Mouse (Mus musculus): ENCODE data around the gene Afap1l2. TPM values are rescaled to one million over a fixed set of nuclear protein-coding genes. Genes with fewer than 3 reads are reported as not detected.

Afap1l2 gene
- total RNA-seq, 2 experiments from 2014 or later = 9.0 to 11.6 TPM

GRCm38 (mm10) chr19:56976962-56977948 lies 30.8 kb downstream of the Afap1l2 start:
- peak; percentile 16 to 48 for DNase-seq (ENCODE audit: low spot score in 2 of 2)

DNA sequence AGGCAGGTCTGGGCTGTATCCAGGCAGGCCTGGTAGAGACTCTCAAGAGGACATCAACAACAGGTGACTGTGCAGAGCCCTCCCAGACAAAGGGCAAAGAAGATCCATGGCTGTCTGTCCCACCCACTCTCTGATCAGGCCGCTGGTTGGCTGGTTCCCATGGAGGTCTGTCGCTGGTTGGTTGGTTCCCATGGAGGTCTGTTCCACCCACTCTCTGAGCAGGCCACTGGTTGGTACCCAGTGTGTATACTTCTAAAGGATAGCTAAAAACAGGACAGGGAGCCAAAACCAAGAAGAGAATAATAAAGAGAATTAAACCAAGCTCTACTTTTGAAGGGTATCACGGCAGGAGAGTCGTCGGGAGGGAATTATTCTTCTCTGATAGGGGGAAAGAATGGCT lies 31.5 kb downstream of the Afap1l2 start:
- DNase-seq (ENCODE audit: low spot score in 2 of 2) = no peak

DNA sequence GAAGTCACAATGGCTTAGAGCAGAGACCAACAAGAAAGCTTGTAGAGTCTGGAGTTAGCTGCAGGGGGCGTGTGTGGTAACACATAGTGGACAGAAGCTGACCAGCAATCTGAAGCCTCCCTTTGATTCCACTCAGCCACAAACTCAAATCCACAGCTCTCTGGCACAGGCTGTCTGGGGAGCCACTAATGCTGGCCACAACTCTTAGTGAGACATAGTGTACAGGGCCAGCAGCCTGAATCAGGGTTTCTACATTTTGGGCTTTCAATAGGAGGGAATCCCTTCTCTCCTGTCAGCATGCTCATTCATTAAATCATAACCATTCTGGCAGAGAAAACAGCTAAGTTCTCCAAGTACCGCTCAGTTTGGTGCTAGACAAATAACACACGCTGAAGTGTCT lies 32.5 kb downstream of the Afap1l2 start:
- DNase-seq (ENCODE audit: low spot score in 2 of 2) = no peak

GRCm38 (mm10) chr19:56974159-56974558 lies 33.9 kb downstream of the Afap1l2 start:
- DNase-seq (ENCODE audit: low spot score in 2 of 2) = no peak

DNA sequence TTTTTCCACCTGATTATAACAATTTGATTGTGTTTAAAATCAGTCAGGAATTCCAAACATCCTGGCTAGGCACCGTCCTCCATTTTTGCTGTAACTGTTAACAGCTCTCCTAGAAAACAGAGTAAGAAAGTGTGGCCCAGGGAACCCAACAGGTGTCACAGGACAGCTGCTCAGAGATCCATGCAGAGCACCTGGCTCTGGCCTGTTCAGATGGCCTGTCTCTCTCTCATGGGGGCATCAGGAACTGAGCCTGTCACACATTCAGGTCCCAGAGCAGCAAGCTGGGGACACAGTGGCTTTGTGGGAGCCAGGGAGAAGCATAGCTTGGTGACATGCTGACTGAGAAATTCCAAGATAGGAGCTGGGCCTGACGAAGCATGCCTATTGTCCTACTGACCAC lies 35.3 kb downstream of the Afap1l2 start:
- DNase-seq (ENCODE audit: low spot score in 2 of 2) = no peak

- no peak for DNase-seq (ENCODE audit: low spot score in 2 of 2)
Observed at GRCm38 (mm10) chr19:56971347-56971746, 36.7 kb downstream of the Afap1l2 start.

- DNase-seq (ENCODE audit: low spot score in 2 of 2) = no peak
Observed at GRCm38 (mm10) chr19:56963876-56964275, 44.2 kb downstream of the Afap1l2 start.

DNA sequence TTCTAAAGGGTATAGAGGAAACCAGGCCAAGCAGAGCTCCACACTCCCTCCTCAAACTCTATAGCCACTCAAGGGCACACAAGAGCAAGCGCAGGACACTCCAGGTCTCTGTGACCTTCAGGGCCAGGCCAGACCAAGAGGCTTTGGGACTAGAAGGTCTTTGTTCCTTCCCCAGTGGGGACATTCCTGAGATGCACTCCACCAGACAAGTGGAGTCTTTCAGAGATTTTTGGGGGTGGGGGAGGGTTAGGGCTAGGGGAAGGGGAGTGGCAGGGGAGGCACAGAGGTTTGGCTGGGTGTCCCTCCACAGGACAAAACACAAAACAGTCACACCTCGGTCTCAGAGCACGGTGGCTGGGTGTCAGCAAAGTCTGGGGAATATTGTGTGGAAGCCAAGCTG lies 48.4 kb downstream of the Afap1l2 start:
- DNase-seq (ENCODE audit: low spot score in 2 of 2) = no peak

DNA sequence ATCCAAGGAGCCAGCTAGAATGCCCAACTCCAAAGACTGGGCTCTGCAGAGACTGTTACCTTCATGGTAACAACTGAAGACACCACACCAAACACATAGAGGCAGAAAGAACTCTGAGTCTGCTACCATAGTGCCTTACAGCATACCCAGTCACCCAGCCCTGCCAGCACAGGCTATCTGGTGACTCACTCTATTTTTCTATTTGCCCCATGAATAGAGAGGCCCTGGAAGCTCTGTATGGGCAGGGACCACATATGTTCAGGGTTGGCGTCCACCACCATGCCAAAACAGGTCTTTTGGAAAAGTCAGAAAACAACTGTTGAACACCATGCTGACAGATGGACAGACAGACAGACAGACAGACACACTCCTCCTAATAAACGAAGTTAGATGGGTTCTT lies 49.0 kb downstream of the Afap1l2 start:
- DNase-seq (ENCODE audit: low spot score in 2 of 2) = no peak

DNA sequence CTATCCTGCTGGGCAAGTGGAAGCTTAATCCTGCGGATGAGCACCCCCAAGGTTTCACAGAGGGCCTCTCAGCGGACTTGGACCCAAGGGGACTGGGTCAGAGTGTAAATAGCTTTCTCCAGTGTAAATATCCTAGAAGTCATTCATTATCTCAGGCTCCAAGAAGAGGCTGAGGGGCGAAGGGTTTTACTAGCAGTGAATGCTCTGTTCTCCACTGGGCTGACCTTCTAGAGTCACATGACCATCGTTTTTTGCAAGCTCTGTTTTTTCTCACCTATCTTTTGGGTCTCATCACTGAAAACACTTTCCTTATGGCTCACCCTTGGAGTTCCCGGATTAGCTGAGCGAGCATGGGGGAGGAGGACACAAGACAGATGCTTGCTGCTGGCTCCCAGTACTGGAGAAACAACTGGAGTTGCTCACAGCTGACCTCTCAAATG lies 49.4 kb downstream of the Afap1l2 start:
- DNase-seq (ENCODE audit: low spot score in 2 of 2) = no peak

GRCm38 (mm10) chr19:56958011-56958410 lies 50.0 kb downstream of the Afap1l2 start:
- DNase-seq (ENCODE audit: low spot score in 2 of 2) = no peak

- no peak for DNase-seq (ENCODE audit: low spot score in 2 of 2)
Observed at GRCm38 (mm10) chr19:56955568-56956513, 52.2 kb downstream of the Afap1l2 start.

DNA sequence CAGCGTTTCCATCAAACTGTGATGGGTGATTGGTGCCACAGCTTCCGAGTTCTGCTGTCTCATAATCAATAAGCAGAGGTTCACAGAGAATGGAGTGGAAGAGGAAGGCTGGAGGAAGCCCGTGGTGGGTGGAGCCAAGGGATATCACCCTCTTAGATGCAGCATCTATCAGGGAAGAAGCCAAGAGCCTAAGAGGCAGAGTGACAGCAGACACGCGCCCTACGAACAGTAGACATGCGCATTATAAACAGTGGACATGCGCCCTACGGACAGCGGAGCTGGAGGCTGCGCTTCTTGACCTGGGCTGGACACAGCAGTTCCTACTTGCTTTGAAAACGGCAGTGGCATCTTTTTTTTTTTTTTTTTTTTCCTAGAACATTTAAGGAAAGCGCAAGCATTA lies 53.2 kb downstream of the Afap1l2 start:
- DNase-seq (ENCODE audit: low spot score in 2 of 2) = no peak

- no peak for DNase-seq (ENCODE audit: low spot score in 2 of 2)
Observed at GRCm38 (mm10) chr19:56953856-56954255, 54.2 kb downstream of the Afap1l2 start.

GRCm38 (mm10) chr19:56950818-56951217 lies 57.2 kb downstream of the Afap1l2 start:
- DNase-seq (ENCODE audit: low spot score in 2 of 2) = no peak

DNA sequence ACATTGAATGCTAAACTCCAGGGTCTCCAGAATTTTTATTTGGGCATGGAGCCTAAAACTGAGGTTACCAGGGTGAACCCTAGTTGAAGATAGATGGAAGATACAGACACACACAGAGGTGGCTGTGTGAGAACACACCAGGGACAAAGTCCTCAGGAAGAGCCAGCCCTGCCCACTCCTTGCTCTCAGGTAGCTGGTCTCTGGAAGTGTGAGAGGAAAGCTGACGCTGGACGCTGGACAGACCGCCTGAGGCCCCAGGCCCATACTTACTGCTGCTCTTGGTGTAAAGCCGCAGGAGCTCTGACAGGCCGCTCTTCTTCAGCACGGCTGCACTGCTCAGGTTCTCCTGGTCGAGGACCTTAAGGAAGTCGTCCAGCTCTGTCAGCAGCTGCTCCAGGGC lies 58.2 kb downstream of the Afap1l2 start:
- no peak for DNase-seq (ENCODE audit: low spot score in 2 of 2)

DNA sequence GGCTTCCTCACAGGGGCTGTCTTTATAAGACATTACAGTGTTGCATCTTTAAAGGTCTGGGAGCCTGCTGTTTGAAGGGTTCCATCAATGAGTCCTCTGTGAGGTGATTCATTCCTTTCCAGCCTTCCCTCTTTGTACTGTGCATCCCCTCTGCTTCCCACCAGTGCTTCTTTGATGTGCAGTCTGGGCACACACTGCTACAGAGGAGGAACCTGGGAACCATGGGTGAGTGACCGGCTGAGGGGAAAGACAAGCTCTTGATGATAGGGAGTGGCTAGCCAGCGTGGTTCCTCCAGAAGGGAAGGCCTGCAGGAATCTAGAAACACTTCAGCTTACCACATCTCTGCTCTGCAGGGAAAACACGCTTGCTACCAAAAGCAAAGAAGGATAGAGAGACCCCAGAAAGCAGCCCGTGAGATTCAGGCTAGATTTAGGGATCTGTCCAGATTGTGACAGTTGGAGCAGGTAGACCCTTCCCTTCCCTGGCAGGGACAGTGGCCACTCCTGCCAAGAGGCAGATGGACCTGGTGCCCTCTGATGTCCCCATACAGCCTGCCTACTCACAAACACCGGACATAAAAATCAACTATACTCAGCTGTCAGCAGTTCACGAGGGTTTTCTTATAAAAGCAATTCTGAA lies 59.9 kb downstream of the Afap1l2 start:
- DNase-seq (ENCODE audit: low spot score in 2 of 2) = no peak

DNA sequence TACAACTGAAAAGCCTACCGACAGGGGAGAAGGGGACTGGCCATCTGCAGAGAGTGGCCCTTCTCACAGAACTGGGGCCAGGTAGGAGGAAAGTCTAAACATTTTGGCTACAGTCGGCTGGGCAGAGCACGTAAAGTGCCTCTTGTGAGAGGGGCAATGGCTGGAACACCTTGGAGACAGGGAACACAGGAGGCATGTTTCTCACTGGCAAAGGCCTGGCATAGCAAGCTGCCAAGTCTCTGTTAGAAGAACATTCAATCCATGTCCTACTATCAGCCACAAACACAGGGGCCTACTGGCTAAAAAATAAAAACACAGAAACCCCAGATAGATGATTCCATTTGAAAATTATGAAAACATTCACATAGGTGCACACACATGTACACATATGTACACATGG lies 61.3 kb downstream of the Afap1l2 start:
- no peak for DNase-seq (ENCODE audit: low spot score in 2 of 2)

- DNase-seq (ENCODE audit: low spot score in 2 of 2) = no peak
Observed at GRCm38 (mm10) chr19:56946277-56946676, 61.8 kb downstream of the Afap1l2 start.

DNA sequence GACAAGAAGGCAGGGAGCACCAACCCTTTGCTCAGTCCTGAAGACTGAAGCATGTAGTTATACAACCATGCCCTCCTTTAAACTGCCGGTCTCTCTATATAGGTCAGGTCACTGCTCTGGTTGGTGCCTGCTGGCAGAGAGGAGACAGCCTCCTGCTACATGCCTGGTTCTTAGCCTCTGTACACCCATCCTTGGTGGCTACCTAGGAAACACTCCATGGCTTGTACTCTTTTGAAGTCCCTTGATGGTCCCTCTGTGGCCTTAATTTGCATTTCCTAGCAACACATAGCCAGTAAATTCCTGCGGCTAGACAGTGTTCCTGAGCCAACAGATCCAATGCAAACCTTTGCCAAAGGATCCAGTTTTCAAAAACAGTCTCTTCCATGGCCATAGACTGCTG lies 62.4 kb downstream of the Afap1l2 start:
- DNase-seq (ENCODE audit: low spot score in 2 of 2) = no peak

DNA sequence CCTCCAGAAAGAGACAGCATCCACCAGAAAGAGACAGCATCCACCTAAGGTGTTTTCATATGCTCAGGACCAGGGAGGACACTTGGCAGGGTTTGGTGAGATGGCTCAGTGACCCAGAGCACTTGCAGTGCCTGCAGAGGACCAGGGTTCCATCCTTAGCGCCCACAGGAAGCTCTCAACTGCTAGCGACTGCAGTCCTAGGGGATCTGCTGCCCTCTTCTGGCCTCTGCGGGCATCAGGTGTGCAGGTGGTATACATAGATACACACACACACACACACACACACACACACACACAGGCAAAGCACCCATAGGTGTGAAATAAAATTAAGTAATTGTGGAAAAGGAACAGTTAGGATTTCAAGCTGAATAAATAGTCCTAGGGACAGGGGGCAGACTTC lies 63.2 kb downstream of the Afap1l2 start:
- DNase-seq (ENCODE audit: low spot score in 2 of 2) = no peak
